Mouse (Mus musculus) MEL (cell line): ENCODE measurements around the gene Map4. TPM values are rescaled to one million over a fixed set of nuclear protein-coding genes. Genes with fewer than 3 reads are reported as not detected.

Experiments
- DNase-seq: peaks from one replicate; pipeline ENCODE4 v3.0.0; 2011; ENCODE audit warnings: low read depth, low spot score
- H3K27ac ChIP-seq: 2 replicates; pipeline ENCODE4 v1.5.1; 2012; ENCODE audit warnings: low read depth, mild to moderate bottlenecking, control low read depth, low read length, moderate library complexity; ENCODE audit not compliant: control insufficient read depth
- H3K27me3 ChIP-seq, 2 experiments: fragments of 150-350 bp in 1 of 2; sonication (generic) in 1 of 2; 2 replicates each; pipeline ENCODE4 v1.6.1; 2012; ENCODE audit warnings: low read length in 2 of 2, mild to moderate bottlenecking in 2 of 2, improper control_type of control experiment in 1 of 2, moderate library complexity in 1 of 2; ENCODE audit not compliant: insufficient read depth in 2 of 2, control insufficient read depth in 1 of 2
- H3K36me3 ChIP-seq, 2 experiments: 2 replicates each; pipeline ENCODE4 v1.6.1; 2012 to 2014; ENCODE audit warnings: low read length in 2 of 2, improper control_type of control experiment in 1 of 2, inconsistent platforms in 1 of 2, mild to moderate bottlenecking in 1 of 2; ENCODE audit not compliant: insufficient read depth in 2 of 2, control insufficient read depth in 1 of 2
- H3K4me1 ChIP-seq, 2 experiments: fragments of 150-350 bp in 1 of 2; sonication (generic) in 1 of 2; 2 replicates each; pipeline ENCODE4 v1.6.1; 2012; ENCODE audit warnings: low read length in 2 of 2, improper control_type of control experiment in 1 of 2, mild to moderate bottlenecking in 1 of 2; ENCODE audit not compliant: insufficient read depth in 2 of 2, control insufficient read depth in 1 of 2
- H3K4me3 ChIP-seq, 2 experiments: fragments of 150-350 bp in 1 of 2; sonication (generic) in 1 of 2; 2 replicates each; pipeline ENCODE4 v1.5.1; 2012; ENCODE audit warnings: low read depth in 2 of 2, low read length in 2 of 2, mild to moderate bottlenecking in 2 of 2, moderate library complexity in 2 of 2, control low read depth in 1 of 2, improper control_type of control experiment in 1 of 2; ENCODE audit not compliant: control insufficient read depth in 1 of 2, insufficient read depth in 1 of 2
- H3K79me2 ChIP-seq: 2 replicates; pipeline ENCODE4 v1.6.1; 2012; ENCODE audit warnings: mild to moderate bottlenecking, low read length, moderate library complexity; ENCODE audit not compliant: control insufficient read depth, poor library complexity, insufficient read depth
- H3K9ac ChIP-seq: 2 replicates; pipeline ENCODE4 v1.6.1; 2012; ENCODE audit warnings: low read depth, mild to moderate bottlenecking, control low read depth, low read length, moderate library complexity; ENCODE audit not compliant: control insufficient read depth, poor library complexity, severe bottlenecking
- H3K9me3 ChIP-seq: fragments of 150-350 bp; sonication (generic); replicated peaks from 2 replicates; pipeline ENCODE4 v1.6.1; 2012; ENCODE audit warnings: mild to moderate bottlenecking, low read length, improper control_type of control experiment, moderate library complexity; ENCODE audit not compliant: insufficient read depth
- BHLHE40 ChIP-seq: IDR thresholded peaks from 2 replicates; pipeline ENCODE4 v1.6.1; 2012; ENCODE audit warnings: low read depth, mild to moderate bottlenecking, inconsistent platforms, low read length, improper control_type of control experiment, borderline replicate concordance
- CHD2 ChIP-seq: IDR thresholded peaks from 2 replicates; pipeline ENCODE4 v1.6.1; 2011; ENCODE audit warnings: low read length, improper control_type of control experiment
- CTCF ChIP-seq, 3 experiments: IDR thresholded peaks in 2 of 3; conservative IDR thresholded peaks in 1 of 3; 2 replicates each; pipeline ENCODE4 v1.5.1; 2011 to 2012; ENCODE audit warnings: low read length in 3 of 3, low read depth in 2 of 3, mild to moderate bottlenecking in 2 of 3, improper control_type of control experiment in 1 of 3, inconsistent platforms in 1 of 3, mixed read lengths in 1 of 3, moderate library complexity in 1 of 3; ENCODE audit not compliant: control insufficient read depth in 1 of 3, insufficient read depth in 1 of 3, poor library complexity in 1 of 3, severe bottlenecking in 1 of 3
- ETS1 ChIP-seq: IDR thresholded peaks from 2 replicates; pipeline ENCODE4 v1.6.1; 2012; ENCODE audit warnings: low read depth, mild to moderate bottlenecking, inconsistent platforms, low read length, improper control_type of control experiment, moderate library complexity
- GATA1 ChIP-seq: IDR thresholded peaks from 2 replicates; pipeline ENCODE4 v1.6.1; 2011; ENCODE audit warnings: low read depth, low read length, improper control_type of control experiment
- KAT2A ChIP-seq: conservative IDR thresholded peaks from 2 replicates; pipeline ENCODE4 v1.6.1; 2012; ENCODE audit warnings: low read depth, low read length, improper control_type of control experiment, inconsistent platforms
- MAX ChIP-seq: IDR thresholded peaks from 2 replicates; pipeline ENCODE4 v1.6.1; 2011; ENCODE audit warnings: low read length, improper control_type of control experiment
- MAZ ChIP-seq: IDR thresholded peaks from 2 replicates; pipeline ENCODE4 v1.6.1; 2012; ENCODE audit warnings: low read depth, mild to moderate bottlenecking, inconsistent platforms, low read length, improper control_type of control experiment
- MXI1 ChIP-seq: IDR thresholded peaks from 2 replicates; pipeline ENCODE4 v1.6.1; 2011; ENCODE audit warnings: mild to moderate bottlenecking, low read depth, low read length, improper control_type of control experiment
- POLR2AphosphoS2 ChIP-seq: IDR thresholded peaks from 2 replicates; pipeline ENCODE4 v1.6.1; 2011; ENCODE audit warnings: low read length, improper control_type of control experiment
- POLR2AphosphoS5 ChIP-seq: IDR thresholded peaks from 2 replicates; pipeline ENCODE4 v1.6.1; 2012; ENCODE audit warnings: low read depth, borderline replicate concordance, mild to moderate bottlenecking, inconsistent platforms, low read length, moderate library complexity, mixed read lengths
- RCOR1 ChIP-seq: IDR thresholded peaks from 2 replicates; pipeline ENCODE4 v1.6.1; 2012; ENCODE audit warnings: low read depth, mild to moderate bottlenecking, inconsistent platforms, low read length, improper control_type of control experiment
- SIN3A ChIP-seq: IDR thresholded peaks from 2 replicates; pipeline ENCODE4 v1.6.1; 2012; ENCODE audit warnings: low read length, improper control_type of control experiment, inconsistent platforms
- SMC3 ChIP-seq: IDR thresholded peaks from 2 replicates; pipeline ENCODE4 v1.6.1; 2011; ENCODE audit warnings: low read depth, low read length, improper control_type of control experiment
- TCF12 ChIP-seq: IDR thresholded peaks from 2 replicates; pipeline ENCODE4 v1.6.1; 2014; ENCODE audit warnings: low read depth, mild to moderate bottlenecking, inconsistent platforms, low read length, improper control_type of control experiment, moderate library complexity
- USF2 ChIP-seq, 2 experiments: IDR thresholded peaks; 2 replicates each; pipeline ENCODE4 v1.6.1; 2011 to 2012; ENCODE audit warnings: improper control_type of control experiment in 2 of 2, low read length in 2 of 2, borderline replicate concordance in 1 of 2, inconsistent platforms in 1 of 2, low read depth in 1 of 2, mild to moderate bottlenecking in 1 of 2; ENCODE audit not compliant: insufficient read depth in 1 of 2
- ZC3H11A ChIP-seq: IDR thresholded peaks from 2 replicates; pipeline ENCODE4 v1.6.1; 2012; ENCODE audit warnings: low read depth, mild to moderate bottlenecking, inconsistent platforms, low read length, improper control_type of control experiment
- ZKSCAN1 ChIP-seq: IDR thresholded peaks from 2 replicates; pipeline ENCODE4 v1.6.1; 2012; ENCODE audit warnings: low read depth, mild to moderate bottlenecking, inconsistent platforms, low read length, improper control_type of control experiment, moderate library complexity
- ZNF384 ChIP-seq: IDR thresholded peaks from 2 replicates; pipeline ENCODE4 v1.6.1; 2012; ENCODE audit warnings: low read depth, mild to moderate bottlenecking, inconsistent platforms, low read length, improper control_type of control experiment
- polyA plus RNA-seq, 2 experiments: library from polyadenylated mRNA; stranded (reverse) in 1 of 2; unstranded in 1 of 2; fragments of >175 nt in 1 of 2; fragments of >200 nt in 1 of 2; gene quantifications; 2 replicates each; pipeline versions ENCODE4 v1.2.1 to v1.2.4; 2012; ENCODE audit warnings: low replicate concordance in 2 of 2, low read depth in 1 of 2; ENCODE audit not compliant: insufficient read length in 2 of 2, insufficient read depth in 1 of 2, missing spikeins in 1 of 2
- total RNA-seq: library from RNA; depleted of rRNA; stranded (reverse); fragments of 300-350 nt; gene quantifications from 2 replicates; pipeline ENCODE4 v1.2.3, GENCODE M21; 2012

The Map4 gene
- total and polyA plus RNA-seq, 3 experiments = 14.5 to 47.8 TPM; not detected in 1

GRCm38 (mm10) chr9:110054080-110054421, 122.8 kb downstream of the Map4 start:
- no peak overlapping the region for H3K9ac ChIP-seq

GRCm38 (mm10) chr9:110054781-110055180, 123.5 kb downstream of the Map4 start:
- Histone ChIP-seq H3K79me2 (no peaks in the 10 kb centered on the region), H3K36me3 (peaks cover 0 to 3% of the 10 kb centered on the region in 2 experiments; a peak in 2 of 4 replicates), H3K9me3 (no peaks in the 10 kb centered on the region), H3K9ac (no peak overlapping the region), H3K27me3 (no peaks in the 10 kb centered on the region), H3K4me1 (no peaks in the 10 kb centered on the region), H3K4me3 (no peak overlapping the region), H3K27ac (no peak overlapping the region)
- no peak for DNase-seq
- TF ChIP-seq ETS1 (no peak), GATA1 (no peak), TCF12 (no peak), USF2 (IDR thresholded peaks at IDR 0.05; ENCODE audit: borderline replicate concordance in 1 of 2, insufficient read depth in 1 of 2, low read depth in 1 of 2, low read length in 2 of 2) (no peak), CHD2 (no peak), MAZ (no peak), RCOR1 (no peak), CTCF (IDR thresholded peaks at IDR 0.05 in 2 of 3, conservative IDR thresholded peaks at IDR 0.05 in 1 of 3; ENCODE audit: control insufficient read depth in 1 of 3, insufficient read depth in 1 of 3, low read depth in 2 of 3, low read length in 3 of 3, poor library complexity in 1 of 3, severe bottlenecking in 1 of 3) (no peak), KAT2A (no peak), ZC3H11A (no peak), ZKSCAN1 (no peak), POLR2AphosphoS2 (no peak), MXI1 (no peak), BHLHE40 (no peak), MAX (no peak), SMC3 (no peak), SIN3A (no peak)

More at GRCm38 (mm10) chr9:110054080-110054421, 122.8 kb downstream of the Map4 start:
- Histone ChIP-seq H3K4me1 (no peaks in the 10 kb centered on the region), H3K79me2 (no peaks in the 10 kb centered on the region), H3K27me3 (no peaks in the 10 kb centered on the region), H3K9me3 (no peaks in the 10 kb centered on the region), H3K4me3 (no peak overlapping the region), H3K36me3 (peaks cover 0 to 3% of the 10 kb centered on the region in 2 experiments; a peak in 2 of 4 replicates), H3K27ac (no peak overlapping the region)
- no peak for DNase-seq
- TF ChIP-seq SIN3A (no peak), POLR2AphosphoS2 (no peak), ZC3H11A (no peak), CTCF (IDR thresholded peaks at IDR 0.05 in 2 of 3, conservative IDR thresholded peaks at IDR 0.05 in 1 of 3; ENCODE audit: control insufficient read depth in 1 of 3, insufficient read depth in 1 of 3, low read depth in 2 of 3, low read length in 3 of 3, poor library complexity in 1 of 3, severe bottlenecking in 1 of 3) (no peak), POLR2AphosphoS5 (no peak), ZNF384 (no peak)
